Comparison of ENCODE assay signal across 8 mouse cellular contexts in the genomic region with DNA sequence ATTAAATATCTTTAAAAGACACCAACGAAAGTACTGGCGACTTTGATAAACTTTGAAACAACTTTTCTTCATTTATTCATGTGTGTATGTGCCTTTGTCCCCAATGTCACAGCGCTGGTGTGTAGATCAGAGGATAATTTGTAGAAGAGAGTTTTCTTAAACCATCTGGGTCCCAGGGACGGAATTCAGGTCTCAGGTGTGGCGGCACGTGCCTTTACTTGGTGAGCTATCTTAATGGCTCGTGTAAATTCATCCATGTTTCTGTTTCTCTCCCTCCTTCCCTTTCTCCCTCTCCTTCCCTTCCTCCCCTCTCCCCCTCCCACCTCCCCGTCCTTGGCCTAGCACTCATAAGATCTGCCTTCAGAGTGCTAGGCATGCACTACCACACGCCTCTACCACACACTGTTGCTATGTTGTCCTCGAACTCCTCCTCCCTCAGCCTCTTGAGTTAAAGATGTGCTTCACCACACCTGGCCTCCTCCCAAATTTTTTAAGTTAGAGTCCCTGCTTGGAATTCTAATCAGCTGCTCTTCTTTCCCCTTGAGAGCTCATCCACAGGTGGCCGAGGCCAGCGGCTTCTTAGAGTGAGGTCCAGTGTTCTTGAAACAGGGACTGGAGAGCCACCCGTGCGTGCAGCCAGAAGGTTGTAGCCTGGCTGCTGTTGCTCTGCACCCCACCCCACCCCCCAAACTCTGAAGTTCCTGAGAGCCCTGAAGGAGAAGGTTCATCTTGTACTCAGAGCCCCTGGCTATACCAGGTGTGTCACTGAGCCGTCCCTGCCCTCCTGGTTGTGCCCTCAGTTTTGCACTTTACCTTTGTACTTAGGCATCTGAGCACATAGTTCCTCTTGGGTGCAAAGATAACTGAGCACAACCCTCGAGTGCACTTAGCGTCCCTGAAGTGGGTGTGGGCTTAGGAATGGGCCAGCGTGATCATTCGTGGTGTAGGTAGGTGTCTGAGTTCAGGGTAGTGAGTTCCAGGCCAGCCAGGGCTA. TPM values are rescaled to one million over a fixed set of nuclear protein-coding genes. Genes with fewer than 3 reads are reported as not detected.
A peak's percentile ranks its signal among the peaks of the same experiment; 100 is the strongest.
DNase-seq lines count a peak whose midpoint lies in the region; ATAC-seq and TF ChIP-seq lines count a peak whose summit lies in the region.

No protein-coding gene starts in this region.

- H3K4me3 ChIP-seq in cerebellum, adult 2 months (replicated peaks; ENCODE audit: insufficient read depth, low read depth, low read length), result peak overlapping the region; percentile 79
- peak overlapping the region; percentile 87 for H3K4me3 ChIP-seq in cortical plate, adult 2 months (ENCODE audit: insufficient read depth, low read length)
- H3K4me3 ChIP-seq in intestine, embryonic 15.5 days (replicated peaks), result peak overlapping the region; percentile 88
- H3K4me3 ChIP-seq in liver, postnatal 0 days (ENCODE audit: low read depth, low read length), result peak overlapping the region; percentile 87
- peak overlapping the region; percentile 69 for H3K4me3 ChIP-seq in stomach, embryonic 14.5 days (ENCODE audit: low read depth, low read length)

- WGBS in cerebellum, adult 2 months, result 32% methylated on average over 19 of the region's 19 CpGs
- WGBS in intestine, embryonic 15.5 days, result 18% methylated on average over 19 of the region's 19 CpGs
- 19% methylated on average over 19 of the region's 19 CpGs for WGBS in liver, postnatal 0 days (ENCODE audit: insufficient replicate concordance)
- 22% methylated on average over 19 of the region's 19 CpGs for WGBS in stomach, embryonic 14.5 days

- no peaks in the 10 kb centered on the region for H3K9me3 ChIP-seq in intestine, embryonic 15.5 days
- no peaks in the 10 kb centered on the region for H3K9me3 ChIP-seq in liver, postnatal 0 days (ENCODE audit: low read length)
- no peaks in the 10 kb centered on the region for H3K9me3 ChIP-seq in stomach, embryonic 14.5 days (ENCODE audit: control insufficient read depth, low read depth, low read length)

- TF ChIP-seq POLR2A in cerebellum, adult 2 months (IDR thresholded peaks at IDR 0.05; ENCODE audit: borderline replicate concordance, insufficient read depth, low read length), result no peak
- TF ChIP-seq POLR2A in cortical plate, adult 2 months (IDR thresholded peaks at IDR 0.05; ENCODE audit: extremely low read depth, insufficient read depth, low read length), result no peak

- H3K9ac ChIP-seq in intestine, embryonic 15.5 days, result peak overlapping the region; percentile 89
- peak overlapping the region; percentile 88 for H3K9ac ChIP-seq in liver, postnatal 0 days (replicated peaks)
- H3K9ac ChIP-seq in stomach, embryonic 14.5 days (replicated peaks; ENCODE audit: low read depth, low read length), result peak overlapping the region; percentile 70

- H3K4me1 ChIP-seq in cerebellum, adult 2 months (ENCODE audit: control insufficient read depth, insufficient read depth, low read length), result peaks cover 13% of the 10 kb centered on the region
- H3K4me1 ChIP-seq in cortical plate, adult 2 months (ENCODE audit: control insufficient read depth, insufficient read depth, low read length), result peaks cover 9% of the 10 kb centered on the region
- peaks cover 50% of the 10 kb centered on the region for H3K4me1 ChIP-seq in intestine, embryonic 15.5 days (replicated peaks)
- peaks cover 54% of the 10 kb centered on the region for H3K4me1 ChIP-seq in liver, postnatal 0 days (ENCODE audit: insufficient read depth)
- peaks cover 39% of the 10 kb centered on the region for H3K4me1 ChIP-seq in stomach, embryonic 14.5 days (ENCODE audit: control insufficient read depth, insufficient read depth, low read length)

- no peaks in the 10 kb centered on the region for H3K27me3 ChIP-seq in cerebellum, adult 2 months (ENCODE audit: control insufficient read depth, insufficient read depth, low read length)
- H3K27me3 ChIP-seq in intestine, embryonic 15.5 days (replicated peaks), result no peaks in the 10 kb centered on the region
- H3K27me3 ChIP-seq in liver, postnatal 0 days (ENCODE audit: insufficient read depth, low read length), result no peaks in the 10 kb centered on the region
- no peaks in the 10 kb centered on the region for H3K27me3 ChIP-seq in stomach, embryonic 14.5 days (ENCODE audit: control insufficient read depth, insufficient read depth, low read length)

- no peak for TF ChIP-seq EP300 in liver, postnatal 0 days (IDR thresholded peaks at IDR 0.05; ENCODE audit: low read depth)

- H3K4me2 ChIP-seq in intestine, embryonic 15.5 days (replicated peaks), result peak overlapping the region; percentile 62
- peak overlapping the region; percentile 97 for H3K4me2 ChIP-seq in liver, postnatal 0 days (ENCODE audit: low read depth, low read length)
- peak overlapping the region; percentile 82 for H3K4me2 ChIP-seq in stomach, embryonic 14.5 days (replicated peaks; ENCODE audit: low read depth, low read length)

- H3K36me3 ChIP-seq in intestine, embryonic 15.5 days, result no peaks in the 10 kb centered on the region
- no peaks in the 10 kb centered on the region for H3K36me3 ChIP-seq in liver, postnatal 0 days (replicated peaks; ENCODE audit: insufficient read depth, low read length)
- no peaks in the 10 kb centered on the region for H3K36me3 ChIP-seq in stomach, embryonic 14.5 days (ENCODE audit: control insufficient read depth, insufficient read depth, low read length)

- peak; percentile 10 for ATAC-seq in intestine, embryonic 15.5 days
- ATAC-seq in liver, postnatal 0 days, result no peak
- no peak for ATAC-seq in stomach, embryonic 14.5 days (ENCODE audit: insufficient number of reproducible peaks, insufficient read depth, low FRiP score, low read depth)

- no peak for TF ChIP-seq CTCF in cerebellum, adult 2 months (IDR thresholded peaks at IDR 0.05; ENCODE audit: borderline replicate concordance, insufficient read depth, low read depth, low read length)
- no peak for TF ChIP-seq CTCF in cortical plate, adult 2 months (IDR thresholded peaks at IDR 0.05; ENCODE audit: extremely low read depth, insufficient read depth, low read length)
- TF ChIP-seq CTCF in liver, postnatal 0 days (IDR thresholded peaks at IDR 0.05; ENCODE audit: low read depth), result no peak

- no peak overlapping the region for H3K27ac ChIP-seq in cerebellum, adult 2 months (ENCODE audit: insufficient read depth, low read length)
- H3K27ac ChIP-seq in cortical plate, adult 2 months (ENCODE audit: insufficient read depth, low read length), result no peak overlapping the region
- peak overlapping the region; percentile 96 for H3K27ac ChIP-seq in intestine, embryonic 15.5 days
- H3K27ac ChIP-seq in liver, postnatal 0 days (ENCODE audit: low read depth), result peak overlapping the region; percentile 98
- H3K27ac ChIP-seq in stomach, embryonic 14.5 days (ENCODE audit: low read length), result peak overlapping the region; percentile 94; the same call in 1 of the 2 replicates

- no peak for DNase-seq in cerebellum, adult 2 months
- DNase-seq in cerebellum, adult 18-20 months, result no peak
- DNase-seq in liver, postnatal 0 days, result no peak
- DNase-seq in urinary bladder, postnatal 36 days (ENCODE audit: low spot score in 2 of 2), result no peak
- DNase-seq in frontal cortex, postnatal 25 days (ENCODE audit: low spot score in 2 of 2), result no peak

RNA-seq across cellular contexts. Expression of a gene that starts 1.1 kb away (rescaled TPM):
- polyA plus RNA-seq in cerebellum, adult 2 months (2012; rRNA removed), result 31.6 and 33.4 TPM in 2 replicates
- polyA plus RNA-seq in cortical plate, adult 2 months (2012; rRNA removed), result 39.5 and 39.8 TPM in 2 replicates
- 183 and 191 TPM in 2 replicates for polyA plus RNA-seq in intestine, embryonic 15.5 days (2015; fragmentation: Nextera tagmentation; extraction: Ambion mirVana)
- polyA plus RNA-seq in liver, postnatal 0 days (2015; fragmentation: Nextera tagmentation; extraction: Ambion mirVana), result 53.3 and 60.0 TPM in 2 replicates
- polyA plus RNA-seq in stomach, embryonic 14.5 days (2014; fragmentation: Nextera tagmentation; extraction: Ambion mirVana), result 129 and 135 TPM in 2 replicates

RNA-seq across cellular contexts. Expression of a gene that starts 1.4 kb away (rescaled TPM):
- polyA plus RNA-seq in cerebellum, adult 2 months (2012; rRNA removed), result 16.7 and 19.2 TPM in 2 replicates
- 10.5 and 13.8 TPM in 2 replicates for polyA plus RNA-seq in cortical plate, adult 2 months (2012; rRNA removed)
- 8.9 and 9.9 TPM in 2 replicates for polyA plus RNA-seq in intestine, embryonic 15.5 days (2015; fragmentation: Nextera tagmentation; extraction: Ambion mirVana)
- polyA plus RNA-seq in liver, postnatal 0 days (2015; fragmentation: Nextera tagmentation; extraction: Ambion mirVana), result 2.0 and 2.1 TPM in 2 replicates
- 13.7 and 15.4 TPM in 2 replicates for polyA plus RNA-seq in stomach, embryonic 14.5 days (2014; fragmentation: Nextera tagmentation; extraction: Ambion mirVana)

RNA-seq across cellular contexts. Expression of a gene that starts 56.4 kb away (rescaled TPM):
- 874 and 889 TPM in 2 replicates for polyA plus RNA-seq in cerebellum, adult 2 months (2012; rRNA removed)
- 790 and 835 TPM in 2 replicates for polyA plus RNA-seq in cortical plate, adult 2 months (2012; rRNA removed)
- polyA plus RNA-seq in intestine, embryonic 15.5 days (2015; fragmentation: Nextera tagmentation; extraction: Ambion mirVana), result 91.1 and 92.1 TPM in 2 replicates
- 9.6 and 10.7 TPM in 2 replicates for polyA plus RNA-seq in liver, postnatal 0 days (2015; fragmentation: Nextera tagmentation; extraction: Ambion mirVana)
- 111 and 120 TPM in 2 replicates for polyA plus RNA-seq in stomach, embryonic 14.5 days (2014; fragmentation: Nextera tagmentation; extraction: Ambion mirVana)

Comparison
In these comparisons a context has a peak if more than half of its experiments do, and no peak if none do; other contexts are left out.
1. H3K27ac ChIP-seq: peak in intestine, embryonic 15.5 days (single experiment), liver, postnatal 0 days (single experiment) and stomach, embryonic 14.5 days (single experiment); none in cerebellum, adult 2 months (single experiment) and cortical plate, adult 2 months (single experiment).
2. Peak in every context shown above with its lines, with median percentiles within 50 percentile points of each other: H3K4me3 ChIP-seq, H3K4me2 ChIP-seq and H3K9ac ChIP-seq.